Mouse (Mus musculus) stomach, embryonic 16.5 days (tissue): ENCODE results near the gene Gm28230. TPM values are rescaled to one million over a fixed set of nuclear protein-coding genes. Genes with fewer than 3 reads are reported as not detected.
A peak's percentile ranks its signal among the peaks of the same experiment; 100 is the strongest.

Experiments
- ATAC-seq: fragments of 200-750 bp; cut with Nextera tagmentation; 2 replicates; pipeline ENCODE4 v1.8.0; 2017; ENCODE audit warnings: moderate number of reproducible peaks, moderate TSS enrichment; ENCODE audit not compliant: insufficient read depth, low FRiP score
- H3K27ac ChIP-seq: fragments of 300-500 bp; sonication (generic); 2 replicates; pipeline ENCODE4 v1.5.1; 2014; ENCODE audit warnings: low read length
- H3K27me3 ChIP-seq: fragments of 300-500 bp; sonication (generic); 2 replicates; pipeline ENCODE4 v1.6.1; 2014; ENCODE audit warnings: low read length, control low read depth, mixed read lengths; ENCODE audit not compliant: control insufficient read depth, insufficient read depth
- H3K36me3 ChIP-seq: fragments of 300-500 bp; sonication (generic); 2 replicates; pipeline ENCODE4 v1.6.1; 2014; ENCODE audit warnings: low read length; ENCODE audit not compliant: control insufficient read depth, insufficient read depth
- H3K4me1 ChIP-seq: fragments of 300-500 bp; sonication (generic); 2 replicates; pipeline ENCODE4 v1.6.1; 2014; ENCODE audit warnings: low read length, control low read depth, mixed read lengths; ENCODE audit not compliant: control insufficient read depth, insufficient read depth
- H3K4me2 ChIP-seq: fragments of 300-500 bp; sonication (generic); 2 replicates; pipeline ENCODE4 v1.6.1; 2014; ENCODE audit warnings: low read depth, low read length, mixed read lengths
- H3K4me3 ChIP-seq: fragments of 300-500 bp; sonication (generic); replicated peaks from 2 replicates; pipeline ENCODE4 v1.5.1; 2014; ENCODE audit warnings: mild to moderate bottlenecking, low read length
- H3K9ac ChIP-seq: fragments of 300-500 bp; sonication (generic); 2 replicates; pipeline ENCODE4 v1.6.1; 2014; ENCODE audit warnings: low read length
- H3K9me3 ChIP-seq: fragments of 300-500 bp; sonication (generic); replicated peaks from 2 replicates; pipeline ENCODE4 v1.6.1; 2016; ENCODE audit warnings: low read length, control low read depth; ENCODE audit not compliant: control insufficient read depth
- WGBS: fragments of 180-500 bp; shearing (Covaris S2); extraction: QIAGEN DNeasy Blood & Tissue Kit; methylation state at CpG from one replicate; pipeline ENCODE4 v1.1.7; 2014; 5-methylcytosine and 5-hydroxymethylcytosine counted together
- polyA plus RNA-seq: library from polyadenylated mRNA; unstranded; fragments of >200 nt; fragmentation: Nextera tagmentation; extraction: Ambion mirVana; gene quantifications from 2 replicates; pipeline ENCODE4 v1.2.1, GENCODE M21; 2015

Gene Gm28230
- polyA plus RNA-seq, 1 experiment from 2014 or later = 0.13 TPM

- H3K27ac ChIP-seq = no peak overlapping the region
- H3K9me3 ChIP-seq = no peaks in the 10 kb centered on the region
- H3K4me1 ChIP-seq = 0 out of 2 replicates have a peak, but pooled peaks cover 2% of the 10 kb centered on the region
- ATAC-seq = peak; percentile 68
- H3K27me3 ChIP-seq = peaks cover 89% of the 10 kb centered on the region
- WGBS = 3% methylated on average over 26 of the region's 26 CpGs
- peak overlapping the region; percentile 52 for H3K4me2 ChIP-seq
- no peak overlapping the region for H3K9ac ChIP-seq
- H3K36me3 ChIP-seq = no peaks in the 10 kb centered on the region
- H3K4me3 ChIP-seq = peak overlapping the region; percentile 26; the same call in 1 of the 2 replicates
Measured at GRCm38 (mm10) chr2:74715504-74716241, 10.9 kb upstream of the Gm28230 start.

GRCm38 (mm10) chr2:74720384-74720783, 6.1 kb upstream of the Gm28230 start:
- Histone ChIP-seq H3K27ac (no peak overlapping the region), H3K27me3 (peaks cover 94% of the 10 kb centered on the region), H3K9me3 (no peaks in the 10 kb centered on the region), H3K36me3 (no peaks in the 10 kb centered on the region), H3K4me1 (no peaks in the 10 kb centered on the region), H3K4me3 (no peak overlapping the region), H3K9ac (no peak overlapping the region), H3K4me2 (no peak overlapping the region)
- 20% methylated on average over 2 of the region's 2 CpGs for WGBS
- no peak for ATAC-seq

GRCm38 (mm10) chr2:74720955-74721491, 5.5 kb upstream of the Gm28230 start:
- Histone ChIP-seq H3K27ac (no peak overlapping the region), H3K9ac (no peak overlapping the region), H3K27me3 (peaks cover 94% of the 10 kb centered on the region), H3K4me3 (no peak overlapping the region), H3K4me2 (no peak overlapping the region), H3K9me3 (no peaks in the 10 kb centered on the region), H3K4me1 (no peaks in the 10 kb centered on the region), H3K36me3 (no peaks in the 10 kb centered on the region)
- WGBS = 32% methylated on average over 5 of the region's 5 CpGs
- ATAC-seq = no peak

GRCm38 (mm10) chr2:74721882-74722281, 4.6 kb upstream of the Gm28230 start:
- Histone ChIP-seq H3K4me1 (no peaks in the 10 kb centered on the region), H3K9me3 (no peaks in the 10 kb centered on the region), H3K27ac (no peak overlapping the region), H3K4me2 (no peak overlapping the region), H3K4me3 (no peak overlapping the region), H3K27me3 (peaks cover 95% of the 10 kb centered on the region), H3K36me3 (no peaks in the 10 kb centered on the region), H3K9ac (no peak overlapping the region)
- WGBS = 11% methylated on average over 6 of the region's 6 CpGs
- no peak for ATAC-seq

GRCm38 (mm10) chr2:74722949-74723348, 3.6 kb upstream of the Gm28230 start:
- Histone ChIP-seq H3K9me3 (no peaks in the 10 kb centered on the region), H3K4me1 (no peaks in the 10 kb centered on the region), H3K9ac (no peak overlapping the region), H3K4me3 (no peak overlapping the region), H3K36me3 (no peaks in the 10 kb centered on the region), H3K27me3 (peaks cover 95% of the 10 kb centered on the region), H3K27ac (no peak overlapping the region), H3K4me2 (no peak overlapping the region)
- WGBS = 25% methylated on average over 8 of the region's 8 CpGs
- ATAC-seq = no peak

- no peak overlapping the region for H3K4me3 ChIP-seq
- H3K4me2 ChIP-seq = no peak overlapping the region
- no peaks in the 10 kb centered on the region for H3K4me1 ChIP-seq
- 36% methylated on average over 7 of the region's 7 CpGs for WGBS
- no peak overlapping the region for H3K27ac ChIP-seq
- H3K9me3 ChIP-seq = no peaks in the 10 kb centered on the region
- H3K36me3 ChIP-seq = no peaks in the 10 kb centered on the region
- H3K27me3 ChIP-seq = peaks cover 98% of the 10 kb centered on the region
- H3K9ac ChIP-seq = no peak overlapping the region
- no peak for ATAC-seq
Measured at GRCm38 (mm10) chr2:74724244-74725015, 2.1 kb upstream of the Gm28230 start.

- H3K9ac ChIP-seq = no peak overlapping the region
- no peaks in the 10 kb centered on the region for H3K9me3 ChIP-seq
- H3K4me2 ChIP-seq = no peak overlapping the region
- H3K27ac ChIP-seq = no peak overlapping the region
- H3K4me3 ChIP-seq = no peak overlapping the region
- H3K36me3 ChIP-seq = no peaks in the 10 kb centered on the region
- peaks cover 95% of the 10 kb centered on the region for H3K27me3 ChIP-seq
- no peaks in the 10 kb centered on the region for H3K4me1 ChIP-seq
- no peak for ATAC-seq
- WGBS = 18% methylated on average over 17 of the region's 17 CpGs
Measured at GRCm38 (mm10) chr2:74725171-74725570, 1.4 kb upstream of the Gm28230 start.

- peak overlapping the region; percentile 29 for H3K4me3 ChIP-seq
- H3K4me2 ChIP-seq = peak overlapping the region; percentile 38
- WGBS = 7% methylated on average over 40 of the region's 43 CpGs
- H3K9ac ChIP-seq = no peak overlapping the region; the same call in 1 of the 2 replicates
- ATAC-seq = no peak
- no peak overlapping the region for H3K27ac ChIP-seq
- peaks cover 95% of the 10 kb centered on the region for H3K27me3 ChIP-seq
- H3K36me3 ChIP-seq = no peaks in the 10 kb centered on the region
- H3K4me1 ChIP-seq = no peaks in the 10 kb centered on the region
- no peaks in the 10 kb centered on the region for H3K9me3 ChIP-seq
Measured at GRCm38 (mm10) chr2:74726973-74727639, 578 bp downstream of the Gm28230 start.
